Mouse (Mus musculus): Measurements from ENCODE around the gene Shh.

DNA sequence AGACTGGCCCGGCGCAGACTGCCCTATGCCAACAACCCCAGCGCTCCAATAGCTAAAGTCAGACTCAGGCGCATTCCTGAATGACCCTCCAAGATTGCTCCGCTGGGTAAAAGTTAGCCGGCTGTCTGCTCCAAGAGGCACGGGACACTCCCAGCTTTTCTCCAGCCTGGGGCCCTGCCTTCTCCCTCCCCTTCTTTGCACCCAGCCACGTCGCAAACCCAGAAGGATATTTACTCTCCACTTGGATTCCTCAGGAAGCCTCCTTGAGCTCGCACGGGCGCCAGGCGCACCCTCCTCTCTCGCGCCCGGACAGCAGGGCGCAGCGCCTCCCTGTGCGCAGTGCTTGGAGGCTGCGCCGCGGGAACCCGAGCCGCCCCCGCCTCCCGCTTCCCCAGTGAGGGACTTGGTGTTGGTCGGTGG is 8.2 kb downstream of the Shh start:
- TF ChIP-seq CTCF (IDR thresholded peaks at IDR 0.05; ENCODE audit: control insufficient read depth, insufficient read depth, low read length) (no peak), POLR2A (IDR thresholded peaks at IDR 0.05; ENCODE audit: borderline replicate concordance, control insufficient read depth, low read depth, low read length) (no peak)
